Mouse (Mus musculus): ENCODE measurements around the gene Yeats2.
"Not testable (repeated sequence)": the region's sequence is repeated elsewhere in the genome, so short reads cannot be mapped to it uniquely, and the experiment has no call there.

Gene Yeats2

GRCm38 (mm10) chr16:20140772-20141531, at the start of gene Yeats2:
Gene Yeats2, plus strand, starts transcription at chr16:20141063.
- peak; percentile 93 for DNase-seq (ENCODE audit: low read depth, low spot score)

GRCm38 (mm10) chr16:20095966-20096365, 44.9 kb upstream of the Yeats2 start:
- peak; percentile 59 for DNase-seq (ENCODE audit: low read depth, low spot score)

DNA sequence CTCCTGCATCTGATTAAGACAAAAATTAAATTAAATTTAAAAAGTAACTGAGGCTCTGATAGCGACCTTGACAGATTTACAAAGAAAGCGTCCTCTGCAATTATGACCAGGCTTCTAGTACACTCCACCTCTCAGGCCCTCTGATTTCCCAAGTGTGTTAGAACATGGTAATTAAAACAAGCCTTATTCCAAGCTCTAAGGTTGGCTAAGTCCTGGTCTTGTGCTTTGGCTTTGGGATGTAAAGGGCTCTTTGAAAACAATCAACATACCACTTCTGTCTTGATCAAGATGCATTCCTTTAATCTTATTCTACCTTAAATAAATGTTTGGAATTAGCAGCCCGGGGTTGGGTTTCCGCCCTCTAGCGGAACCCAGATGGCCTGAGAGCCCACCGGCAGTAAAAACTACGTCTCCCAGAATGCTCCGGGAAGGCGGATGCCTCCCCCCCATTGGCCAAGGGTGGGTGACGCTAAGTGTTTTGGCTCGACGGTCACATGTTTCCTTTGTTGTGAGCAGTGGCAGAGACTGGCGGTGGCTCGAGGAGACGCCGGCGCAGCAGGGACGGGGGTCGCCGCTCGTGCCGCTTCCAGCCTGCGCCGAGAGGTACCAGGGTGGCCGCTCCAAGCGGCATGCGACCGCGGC, 43.7 kb upstream of the Yeats2 start, which contains the start of gene Klhl24:
Gene Klhl24, plus strand, starts transcription at position 474 of the 642 bp plus-strand sequence.
- peak; percentile 98 for DNase-seq (ENCODE audit: low read depth, low spot score)

DNA sequence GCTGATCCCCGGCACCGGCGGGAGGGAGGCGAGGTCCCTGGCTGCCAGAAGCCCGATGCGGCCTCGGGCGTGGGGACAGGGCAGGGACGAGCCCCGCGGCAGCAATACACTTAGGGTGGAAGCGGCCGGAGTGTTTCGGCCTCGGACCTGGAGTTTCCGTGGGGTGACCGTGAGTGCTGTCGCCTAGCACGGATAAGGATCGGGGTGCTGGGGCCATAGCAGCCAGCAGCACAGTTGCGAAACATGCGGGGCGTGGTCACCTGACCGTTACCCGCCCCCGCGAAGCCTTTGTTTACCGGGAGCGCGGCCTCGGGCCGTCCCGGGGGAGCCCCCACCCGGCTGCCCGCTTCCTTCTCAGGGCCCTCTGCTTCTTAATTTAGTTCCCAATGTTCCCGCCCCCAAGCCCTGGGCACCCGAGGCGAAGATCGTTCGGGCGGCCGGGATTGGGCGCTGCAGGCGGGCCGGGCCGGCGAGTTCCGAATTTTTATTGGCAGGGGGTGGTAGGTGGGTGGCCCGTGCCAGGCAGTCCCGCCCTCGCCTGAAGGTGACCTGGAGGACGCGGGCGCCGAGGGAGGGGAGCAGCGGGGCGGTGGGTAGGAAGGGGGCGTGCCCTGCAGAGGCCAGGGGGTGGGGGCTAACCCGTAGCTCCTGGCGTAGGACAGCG, 43.0 kb upstream of the Yeats2 start:
- peak; percentile 97 for DNase-seq (ENCODE audit: low read depth, low spot score)

DNA sequence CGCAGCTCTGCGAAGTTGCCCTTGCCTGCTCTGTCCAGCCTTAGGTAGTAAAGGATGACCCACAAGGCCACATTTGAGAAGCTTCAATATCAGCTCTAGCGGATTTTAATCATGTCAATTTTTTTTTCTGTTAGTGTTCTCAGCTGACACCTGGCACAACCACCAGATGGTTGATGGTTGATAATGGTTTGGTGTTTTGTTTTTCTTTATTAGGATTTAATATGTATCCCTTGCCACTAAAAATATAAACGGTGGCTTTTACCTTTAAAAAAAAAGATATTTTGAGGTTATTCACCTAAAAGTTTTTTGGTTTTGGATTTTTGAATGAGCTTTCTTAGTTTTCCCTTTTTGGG, 42.5 kb upstream of the Yeats2 start:
- DNase-seq (ENCODE audit: low read depth, low spot score): no peak

DNA sequence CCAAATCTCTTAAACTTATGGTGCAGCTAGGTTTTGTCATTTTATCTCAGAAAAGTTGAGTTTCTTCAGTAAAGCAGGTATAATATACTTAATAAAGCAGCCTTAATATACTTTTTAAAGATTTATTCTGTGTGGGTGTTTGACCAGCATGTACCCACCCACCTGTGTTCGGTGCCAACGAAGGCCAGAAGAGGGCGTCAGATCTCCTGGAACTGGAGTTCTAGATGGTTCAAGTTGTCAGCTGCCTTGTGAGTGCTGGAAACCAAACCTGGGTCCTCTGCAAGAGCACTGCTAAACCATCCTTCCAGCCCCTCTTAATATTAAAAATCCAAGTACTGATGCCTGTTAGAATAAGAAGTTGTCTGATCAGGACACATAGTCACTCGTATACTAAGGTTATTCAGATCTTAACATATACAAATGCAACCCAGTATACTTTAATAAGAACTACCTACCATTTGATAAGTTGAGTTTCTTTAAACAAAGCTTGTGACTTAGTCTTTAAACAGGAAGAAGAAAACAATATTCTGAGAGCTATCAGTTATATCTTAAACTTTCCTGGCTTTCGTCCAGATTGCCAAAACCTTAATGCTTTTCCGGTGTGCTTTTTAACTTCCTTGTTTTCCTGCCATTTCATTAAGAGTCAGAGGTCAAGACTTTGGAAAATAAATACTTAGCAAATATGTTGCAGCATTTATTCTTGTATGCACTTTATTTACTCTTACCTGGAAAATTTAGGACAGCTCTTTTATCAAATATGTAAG, 41.8 kb upstream of the Yeats2 start:
- peak; percentile 61 for DNase-seq (ENCODE audit: low read depth, low spot score)

GRCm38 (mm10) chr16:20106996-20107395, 33.9 kb upstream of the Yeats2 start:
- no peak for DNase-seq (ENCODE audit: low read depth, low spot score)

- peak; percentile 84 for DNase-seq (ENCODE audit: low read depth, low spot score)
Measured at GRCm38 (mm10) chr16:20108961-20109360, 31.9 kb upstream of the Yeats2 start.

- DNase-seq (ENCODE audit: low read depth, low spot score): no peak
Measured at GRCm38 (mm10) chr16:20112649-20113048, 28.2 kb upstream of the Yeats2 start.

DNA sequence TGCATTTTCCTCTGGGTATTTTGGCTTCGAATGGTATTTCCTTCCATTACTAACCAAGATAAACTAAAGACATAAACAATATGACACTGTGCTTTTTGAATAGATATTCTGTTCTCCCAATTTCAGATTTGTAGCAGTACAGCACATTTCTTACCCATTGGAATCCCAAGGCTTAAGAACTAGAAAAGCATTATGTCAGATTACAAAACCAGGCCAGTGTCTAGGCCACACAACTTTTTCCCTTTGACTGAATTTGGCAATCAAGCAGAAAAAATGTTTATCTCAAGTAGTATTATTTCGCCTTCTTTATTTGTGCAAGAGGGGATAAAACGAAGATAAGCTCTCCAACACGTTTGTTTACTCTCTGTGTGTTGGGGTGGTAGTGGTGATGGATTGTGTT, 24.8 kb upstream of the Yeats2 start:
- no peak for DNase-seq (ENCODE audit: low read depth, low spot score)

DNA sequence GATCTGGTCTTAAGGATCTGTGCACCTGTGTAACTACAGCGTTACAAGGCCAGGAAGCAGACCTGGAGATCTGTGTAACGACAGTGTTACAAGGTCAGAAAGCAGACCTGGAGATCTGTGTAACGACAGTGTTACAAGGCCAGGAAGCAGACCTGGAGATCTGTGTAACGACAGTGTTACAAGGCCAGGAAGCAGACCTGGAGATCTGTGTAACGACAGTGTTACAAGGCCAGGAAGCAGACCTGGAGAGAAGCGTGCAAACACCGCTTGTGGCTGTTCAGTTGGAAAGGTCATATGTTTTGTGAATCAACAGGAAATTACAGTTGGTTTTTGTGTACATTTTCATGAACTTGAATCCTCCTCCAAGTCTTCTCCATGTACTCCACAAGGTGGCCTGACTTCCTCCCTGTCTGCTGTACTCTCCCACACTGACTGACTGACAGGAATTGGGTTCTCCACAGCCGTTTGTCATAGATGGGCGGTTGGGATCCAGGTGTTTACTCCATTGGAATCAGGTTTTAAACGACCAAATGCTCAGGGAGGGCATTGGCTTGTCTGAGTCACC, 14.5 kb upstream of the Yeats2 start:
- DNase-seq (ENCODE audit: low read depth, low spot score): not testable (repeated sequence)

DNA sequence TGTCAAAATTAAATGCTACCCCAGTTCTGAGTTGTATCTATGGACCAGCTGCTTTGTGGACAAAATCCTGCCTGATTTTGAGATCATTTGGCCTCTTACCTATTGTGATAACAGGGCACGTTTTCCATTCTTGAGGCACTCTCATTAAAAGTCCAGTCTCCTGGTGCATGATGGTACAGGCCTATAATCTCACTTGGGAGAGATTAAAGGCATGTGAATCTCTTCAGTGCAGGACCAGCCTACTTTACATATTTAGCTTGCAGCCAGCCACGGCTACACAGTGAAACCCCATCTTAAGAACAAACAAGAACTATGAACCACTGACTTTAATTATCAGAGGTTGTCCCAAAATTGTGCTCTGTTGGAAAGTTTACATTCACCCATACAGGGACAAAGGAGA, 10.5 kb upstream of the Yeats2 start:
- DNase-seq (ENCODE audit: low read depth, low spot score): no peak

- DNase-seq (ENCODE audit: low read depth, low spot score): no peak
Measured at GRCm38 (mm10) chr16:20144568-20144967, 3.7 kb downstream of the Yeats2 start.

GRCm38 (mm10) chr16:20151991-20152390, 11.1 kb downstream of the Yeats2 start:
- no peak for DNase-seq (ENCODE audit: low read depth, low spot score)

- no peak for DNase-seq (ENCODE audit: low read depth, low spot score)
Measured at GRCm38 (mm10) chr16:20153742-20154141, 12.9 kb downstream of the Yeats2 start.

GRCm38 (mm10) chr16:20160130-20160529, 19.3 kb downstream of the Yeats2 start:
- DNase-seq (ENCODE audit: low read depth, low spot score): peak; percentile 67

DNA sequence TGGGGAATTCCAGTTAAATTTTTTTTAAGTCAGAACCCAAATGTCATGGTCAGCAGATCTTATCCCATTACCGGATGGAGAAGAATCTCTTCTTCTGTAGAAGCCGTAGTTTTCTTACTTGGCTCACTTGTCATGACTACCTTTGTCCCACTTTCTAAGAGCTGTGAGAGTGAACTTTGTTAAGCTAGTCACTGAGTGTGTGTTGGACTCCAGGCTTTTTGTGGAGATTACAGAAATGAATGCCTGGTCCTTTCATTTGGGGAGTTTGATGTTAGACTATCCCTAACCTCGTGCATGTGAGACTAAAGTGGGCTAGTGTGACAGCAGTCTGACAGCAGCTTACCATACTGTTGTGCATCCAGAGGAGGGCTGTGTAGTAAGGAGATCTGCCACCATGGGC, 28.2 kb downstream of the Yeats2 start:
- no peak for DNase-seq (ENCODE audit: low read depth, low spot score)

DNA sequence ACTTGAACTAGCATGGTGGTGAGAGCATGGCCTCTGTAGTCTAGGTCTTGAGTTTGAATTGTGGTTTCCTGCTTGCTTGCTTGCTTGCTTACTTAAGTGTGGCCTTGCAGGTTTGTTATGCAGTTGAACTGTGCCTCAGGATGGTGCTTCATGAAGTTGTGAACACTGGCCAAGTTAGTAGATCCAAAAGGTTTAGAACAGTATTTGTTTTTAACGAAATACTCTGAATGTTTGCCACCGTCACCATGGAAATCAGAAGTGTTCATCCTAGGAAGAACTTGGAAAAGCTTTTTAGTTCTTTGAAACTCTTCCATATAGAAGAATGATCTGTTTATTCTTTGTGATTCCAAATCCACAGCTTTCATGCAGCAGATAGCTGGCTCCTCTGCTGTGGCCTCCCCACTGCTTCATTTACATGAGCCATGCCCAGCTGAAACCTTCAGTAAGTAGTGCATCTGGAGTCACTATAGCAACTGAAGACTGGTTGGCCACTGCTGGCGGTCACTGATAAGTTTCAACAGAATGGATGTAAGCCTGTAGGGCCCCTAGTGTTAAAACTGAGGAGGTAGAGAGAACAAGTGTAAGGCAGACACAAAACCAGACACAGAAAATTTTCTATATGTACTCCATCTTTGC, 28.7 kb downstream of the Yeats2 start:
- peak; percentile 31 for DNase-seq (ENCODE audit: low read depth, low spot score)

DNA sequence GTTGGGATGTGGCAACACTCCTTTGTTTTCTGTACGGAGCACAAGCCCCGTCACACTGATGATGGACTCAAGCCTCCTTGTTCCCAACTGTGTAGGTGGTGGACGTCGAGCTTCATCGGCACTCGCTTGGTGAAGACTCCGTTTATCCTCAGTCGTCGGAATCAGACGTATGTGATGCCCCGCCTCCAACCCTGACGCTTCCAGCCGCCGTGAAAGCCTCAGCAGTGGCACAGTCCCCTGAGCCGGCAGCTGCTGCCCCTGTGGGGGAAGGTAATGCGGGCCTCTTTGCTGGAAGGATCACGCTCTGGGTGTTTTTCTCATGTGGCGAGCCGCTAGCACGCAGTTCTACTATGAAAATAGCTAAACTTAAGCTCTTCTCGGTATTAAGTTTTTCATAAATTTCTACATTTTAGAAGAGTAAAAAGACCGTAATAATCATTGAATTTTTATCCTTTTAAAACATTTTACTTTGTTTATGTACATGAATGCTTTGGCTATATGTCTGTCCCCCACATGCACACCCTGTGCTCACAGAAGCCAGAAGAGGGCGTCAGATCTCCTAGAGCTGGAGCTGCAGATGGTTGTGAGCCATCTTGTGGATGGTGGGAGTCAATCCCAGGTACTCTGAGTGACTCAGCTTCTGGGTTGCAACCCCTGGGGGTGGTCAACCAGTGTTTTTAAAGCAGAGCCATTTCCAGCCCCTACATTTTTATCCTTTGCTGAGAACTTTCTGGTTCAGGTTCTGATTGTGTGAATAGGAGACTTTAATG, 38.7 kb downstream of the Yeats2 start:
- peak; percentile 71 for DNase-seq (ENCODE audit: low read depth, low spot score)

DNA sequence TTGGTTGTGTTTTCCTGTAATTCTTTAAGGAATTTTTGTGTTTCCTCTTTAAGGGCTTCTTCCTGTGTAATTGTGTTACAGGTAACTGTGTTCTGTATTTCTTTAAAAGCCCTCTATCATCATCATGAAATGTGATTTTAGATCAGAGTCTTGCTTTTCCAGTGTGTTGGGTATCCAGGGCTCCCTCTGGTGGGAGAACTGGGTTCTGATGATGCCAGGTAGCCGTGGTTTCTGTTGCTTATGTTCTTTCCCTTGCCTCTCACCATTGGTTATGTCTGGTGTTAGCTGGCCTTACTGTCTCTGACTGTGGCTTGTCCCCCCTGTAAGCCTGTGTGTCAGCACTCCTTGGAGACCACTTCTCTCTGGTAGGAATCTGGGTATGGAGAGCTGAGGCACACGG, 44.5 kb downstream of the Yeats2 start:
- peak; percentile 54 for DNase-seq (ENCODE audit: low read depth, low spot score)
